Mouse (Mus musculus) MN1 (cell line): Measurements from ENCODE around the gene Pax7.

Experiments
- DNase-seq: peaks from one replicate; pipeline ENCODE4 v3.0.0-alpha.2; 2016; ENCODE audit warnings: low spot score

The Pax7 gene

DNA sequence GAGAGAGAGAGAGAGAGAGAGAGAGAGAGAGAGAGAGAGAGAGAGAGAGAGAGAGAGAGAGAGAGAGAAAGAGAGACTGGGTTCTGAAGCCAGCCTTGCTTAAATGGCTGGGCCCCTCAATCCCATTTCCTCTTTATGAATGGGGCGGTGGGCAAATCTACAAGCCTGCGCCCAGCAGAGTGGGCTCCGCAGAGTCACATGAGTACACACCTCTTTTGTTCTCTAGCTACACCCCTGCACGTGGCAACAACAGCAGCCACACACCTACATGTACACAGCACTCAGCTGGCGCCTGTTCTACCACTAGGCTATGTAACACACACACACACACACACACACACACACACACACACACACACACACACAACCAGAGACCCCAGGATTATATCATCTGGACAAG lies 21.9 kb downstream of the Pax7 start:
- DNase-seq = no peak

DNA sequence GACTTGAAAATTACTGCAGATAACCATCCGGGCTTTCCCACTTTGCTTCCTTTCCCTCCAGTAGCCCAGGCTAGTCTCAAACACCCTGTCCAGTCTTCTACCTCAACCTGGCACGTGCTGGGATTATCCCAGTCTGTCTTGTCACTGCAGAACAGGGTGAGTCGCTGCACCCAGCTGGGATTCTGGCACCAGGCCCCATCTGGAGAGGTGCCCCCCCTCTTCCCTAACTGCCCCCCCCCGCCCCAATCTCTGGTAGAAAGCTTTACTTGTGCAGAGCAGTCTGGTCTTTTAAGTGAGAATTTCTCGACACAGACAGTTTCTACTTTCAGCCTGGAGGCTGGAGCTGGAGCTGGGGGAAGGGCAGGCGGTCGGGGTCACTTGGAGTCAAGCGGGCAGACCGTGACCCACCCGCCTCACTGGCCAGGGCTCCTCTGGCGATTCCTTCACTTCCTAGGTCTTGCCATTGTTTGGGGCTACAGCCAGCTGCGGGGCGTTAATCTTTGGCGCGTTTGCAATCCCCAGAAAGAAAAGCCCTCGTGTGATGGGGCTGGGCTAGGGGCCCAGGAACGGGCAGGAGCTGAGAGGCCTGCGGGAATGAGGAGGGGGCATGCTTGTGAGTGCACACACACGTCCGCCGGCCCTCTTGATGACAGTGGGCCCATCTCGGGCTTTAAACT lies 22.4 kb downstream of the Pax7 start:
- no peak for DNase-seq

DNA sequence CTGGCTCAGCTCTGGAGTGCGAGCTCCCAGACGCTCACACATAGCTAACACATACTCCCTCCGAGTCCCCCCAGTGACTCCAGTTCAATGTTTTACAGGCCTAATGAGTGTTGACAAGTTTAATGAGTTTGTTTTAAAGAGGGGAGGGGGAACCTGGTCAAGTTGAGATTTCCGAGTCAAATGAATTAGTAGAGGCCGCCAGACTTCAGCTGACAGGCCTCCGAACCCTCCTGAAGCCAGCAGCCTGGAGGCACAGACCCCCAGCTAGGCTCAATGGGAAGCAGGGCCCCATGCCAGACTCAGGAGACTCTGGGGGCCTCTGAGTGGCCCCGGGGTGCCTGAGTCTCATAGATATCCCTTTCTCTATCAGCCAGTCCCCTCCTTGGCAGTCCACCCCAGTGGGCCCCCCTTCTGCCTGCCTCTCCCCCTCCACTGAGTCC lies 23.9 kb downstream of the Pax7 start:
- DNase-seq = no peak

GRCm38 (mm10) chr4:139807820-139808219 lies 25.5 kb downstream of the Pax7 start:
- DNase-seq = no peak

DNA sequence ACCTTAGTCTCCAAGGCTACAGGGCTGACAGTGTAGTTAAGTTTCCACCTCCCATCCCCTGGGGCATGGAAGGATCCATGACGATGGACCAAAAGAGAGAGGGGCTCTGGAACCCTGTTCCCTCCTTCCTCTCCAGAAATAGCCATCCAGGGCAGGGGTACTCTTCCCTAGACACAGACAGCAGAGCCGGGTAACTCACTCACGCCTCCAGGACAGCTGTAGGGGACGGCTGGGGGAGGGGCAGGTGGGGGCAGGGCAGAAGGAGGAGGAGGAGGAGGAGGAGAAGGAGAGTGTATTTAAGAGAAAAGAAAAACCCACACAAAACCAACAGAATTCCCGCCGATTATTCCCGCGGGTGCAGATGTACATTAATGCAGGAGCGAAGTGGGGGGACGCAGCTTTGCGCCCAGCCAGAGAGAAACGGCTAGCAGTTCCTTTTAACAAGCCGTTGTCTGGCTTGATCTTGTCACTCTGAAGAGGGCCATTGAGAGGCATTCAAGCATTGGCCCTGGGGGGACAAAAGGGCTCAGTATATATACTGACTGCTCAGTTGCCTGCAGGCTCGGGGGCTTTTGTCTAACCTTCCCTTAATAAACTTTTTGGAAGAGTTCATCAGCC lies 26.0 kb downstream of the Pax7 start:
- DNase-seq = no peak

DNA sequence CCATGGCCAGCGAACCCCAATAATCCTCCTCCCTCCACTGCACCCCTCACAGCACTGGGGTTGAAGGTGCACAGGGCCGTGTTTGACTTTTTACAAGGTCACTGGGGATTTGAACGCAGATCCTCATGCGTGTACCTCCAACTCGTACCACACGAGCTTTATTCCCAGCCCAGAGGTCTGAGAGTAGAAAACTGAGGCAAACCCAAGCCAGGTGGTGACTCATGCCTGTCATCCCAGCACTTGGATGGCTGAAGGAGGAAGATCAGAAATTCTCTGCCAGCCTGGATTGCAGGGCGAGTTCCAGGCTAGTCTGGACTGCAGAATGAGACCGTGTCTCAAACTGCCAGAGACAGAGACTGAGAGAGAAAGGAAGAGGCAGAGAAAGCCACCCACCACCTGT lies 28.4 kb downstream of the Pax7 start:
- no peak for DNase-seq

DNA sequence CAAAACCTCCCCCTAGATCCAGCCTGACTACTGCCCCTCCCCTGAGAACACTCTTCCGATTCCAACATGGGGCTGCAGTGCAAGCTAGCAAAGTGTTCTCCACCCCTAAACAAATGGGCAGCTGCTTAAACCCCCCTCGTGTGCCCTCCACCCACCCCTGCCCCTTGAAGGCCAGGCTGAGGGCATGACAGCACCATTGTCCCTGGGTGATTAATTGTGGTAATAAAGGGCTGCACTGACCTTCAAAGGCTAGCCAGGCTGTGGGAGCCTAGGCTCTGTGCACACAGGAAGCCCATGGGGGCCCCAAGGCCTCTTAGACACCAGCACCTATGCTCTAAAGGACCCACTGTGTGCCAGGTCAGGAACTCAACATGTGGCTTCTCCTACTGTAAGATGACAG lies 29.3 kb downstream of the Pax7 start:
- DNase-seq = no peak

DNA sequence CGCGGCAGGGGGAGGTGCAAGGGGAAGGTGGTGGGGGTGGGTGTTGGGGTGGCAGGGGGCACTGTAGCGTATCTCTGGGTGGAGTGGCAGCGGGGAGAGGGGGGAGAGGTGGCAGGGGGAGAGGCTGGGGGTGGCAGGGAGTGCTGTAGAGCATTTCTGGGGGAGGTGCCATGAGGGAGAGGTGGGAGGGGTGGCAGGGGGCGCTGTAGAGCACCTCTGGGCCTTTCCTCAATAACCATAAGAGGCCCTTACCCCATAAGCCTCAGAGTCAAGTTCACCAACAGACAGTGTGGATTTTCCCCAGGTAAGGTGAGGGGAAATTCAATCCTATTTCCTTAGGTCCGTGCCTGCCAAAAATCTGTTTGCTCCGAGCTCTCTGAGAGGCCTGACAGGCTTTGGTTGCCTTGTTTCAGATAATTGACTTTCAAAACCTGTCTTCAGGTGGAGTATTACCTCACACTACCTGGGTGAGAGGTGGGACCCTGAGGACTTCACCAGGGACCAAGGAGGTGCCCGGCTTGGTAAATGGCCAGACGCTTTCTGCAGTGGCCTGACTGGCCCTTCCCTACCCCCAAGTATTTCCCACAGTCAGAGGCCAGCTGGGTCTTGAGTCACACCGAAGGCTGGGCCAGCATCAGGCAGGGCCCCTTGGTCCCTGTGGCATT lies 33.8 kb downstream of the Pax7 start:
- DNase-seq = no peak

DNA sequence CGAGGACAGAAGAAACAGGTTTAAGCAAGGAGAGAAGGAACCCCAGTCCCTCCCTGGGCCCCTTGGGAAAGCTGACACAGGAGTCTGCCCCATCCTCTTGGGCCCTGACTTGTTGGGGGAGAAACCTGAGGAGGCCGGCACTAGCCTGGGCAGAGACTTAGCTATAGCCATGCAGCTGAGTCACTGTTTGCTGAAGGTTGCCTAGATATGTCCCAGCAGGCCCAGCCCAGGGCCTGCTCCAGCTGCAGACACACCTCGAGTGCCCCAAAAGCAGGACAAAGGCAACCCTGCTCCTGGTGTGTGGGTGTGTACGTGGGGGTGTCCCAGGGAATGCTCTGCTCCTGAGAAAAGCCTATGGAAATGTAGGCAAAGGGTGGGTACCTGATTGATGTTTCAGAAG lies 36.0 kb downstream of the Pax7 start:
- DNase-seq = no peak

- DNase-seq = no peak
These were observed 37.2 kb downstream of the Pax7 start for GRCm38 (mm10) chr4:139796115-139796514.

- no peak for DNase-seq
These were observed 42.2 kb downstream of the Pax7 start for GRCm38 (mm10) chr4:139791168-139791567.

GRCm38 (mm10) chr4:139789772-139790171 lies 43.6 kb downstream of the Pax7 start:
- DNase-seq = no peak

GRCm38 (mm10) chr4:139782926-139783467 lies 50.3 kb downstream of the Pax7 start:
- no peak for DNase-seq

DNA sequence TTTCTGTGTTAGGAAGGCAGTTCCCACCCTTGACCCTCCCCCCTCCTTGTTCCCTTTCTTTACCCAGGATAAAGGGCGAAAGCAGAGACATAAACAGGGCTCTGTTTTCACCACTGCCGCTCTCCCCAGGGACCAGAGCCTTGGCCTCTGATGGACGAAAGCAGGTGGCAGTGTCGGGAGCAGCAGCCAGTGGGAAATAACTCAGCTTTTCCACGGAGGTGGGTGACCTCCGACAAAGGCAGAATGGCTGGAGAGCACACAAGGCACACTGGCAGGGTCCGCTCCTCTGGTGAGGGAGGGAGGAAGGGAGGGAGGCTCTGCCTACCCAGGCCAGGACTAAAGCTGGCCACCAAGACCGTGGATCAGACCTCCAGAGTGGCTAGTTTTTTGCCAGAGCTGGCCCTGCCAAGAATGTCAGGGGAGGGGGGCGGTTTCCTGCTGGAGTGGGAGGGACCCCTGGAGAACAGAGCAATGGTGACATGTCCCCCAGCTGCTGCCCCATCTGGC lies 62.1 kb downstream of the Pax7 start:
- DNase-seq = no peak

DNA sequence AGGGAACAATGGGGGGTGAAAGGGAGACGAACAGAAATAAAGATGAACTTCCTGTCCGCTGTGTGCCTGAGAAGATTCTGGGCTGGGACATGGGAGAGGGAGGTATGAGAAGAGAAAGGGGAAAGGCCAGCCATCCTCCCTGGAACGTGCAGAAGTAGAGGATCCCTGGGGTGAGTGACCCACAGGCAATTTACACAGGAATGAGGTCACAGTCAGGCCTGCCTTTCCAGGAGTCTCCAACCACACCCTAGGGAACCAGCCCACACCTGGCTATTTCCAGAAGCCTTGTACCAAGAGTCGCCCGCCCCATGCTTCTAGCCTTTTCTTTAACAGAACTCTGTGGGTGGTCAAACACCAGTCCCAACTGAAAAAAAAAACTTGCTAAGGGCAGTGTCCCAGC lies 65.5 kb downstream of the Pax7 start:
- no peak for DNase-seq

- DNase-seq = no peak
These were observed 66.1 kb downstream of the Pax7 start for GRCm38 (mm10) chr4:139767115-139767718.

DNA sequence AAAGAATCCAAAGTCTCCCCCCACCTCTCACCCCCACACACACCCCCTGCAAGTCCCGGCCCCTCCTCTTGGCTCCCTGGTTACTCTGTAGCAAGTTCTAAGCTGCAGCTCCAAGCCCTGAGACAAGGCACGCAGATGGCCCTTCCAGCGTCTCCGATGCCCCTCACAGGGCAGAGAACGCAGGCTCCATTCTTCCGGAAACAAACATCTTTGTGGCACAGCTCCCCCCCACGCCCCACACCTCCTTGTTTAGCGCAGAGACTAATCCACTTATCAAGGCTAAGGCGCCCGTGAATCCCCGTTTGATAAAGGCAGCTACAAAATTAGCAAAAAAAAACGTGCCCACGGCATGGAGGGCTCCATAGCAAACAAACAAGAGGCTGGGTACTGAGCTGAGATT lies 71.4 kb downstream of the Pax7 start:
- no peak for DNase-seq

DNA sequence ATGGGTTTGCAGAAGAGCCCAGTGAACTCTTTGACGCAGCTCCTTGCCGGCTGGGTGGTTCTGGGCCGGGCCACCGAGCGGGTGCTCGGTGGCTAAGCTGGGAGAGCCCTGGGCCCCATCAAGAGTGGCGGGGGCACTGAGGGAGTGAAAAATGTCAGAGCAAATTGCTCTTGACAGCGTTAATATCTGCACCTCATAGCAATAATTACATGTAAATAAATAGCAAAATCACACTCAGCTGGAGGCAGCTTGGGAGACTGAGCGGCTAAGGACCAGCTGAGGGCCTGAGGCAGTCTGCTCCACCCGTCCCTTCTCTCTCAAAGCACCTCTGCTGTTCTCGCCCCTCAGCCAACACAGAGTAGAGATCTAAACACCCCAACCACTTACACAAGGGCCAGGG lies 72.6 kb downstream of the Pax7 start:
- no peak for DNase-seq

GRCm38 (mm10) chr4:139758512-139759340 lies 74.6 kb downstream of the Pax7 start:
- DNase-seq = peak; percentile 24

DNA sequence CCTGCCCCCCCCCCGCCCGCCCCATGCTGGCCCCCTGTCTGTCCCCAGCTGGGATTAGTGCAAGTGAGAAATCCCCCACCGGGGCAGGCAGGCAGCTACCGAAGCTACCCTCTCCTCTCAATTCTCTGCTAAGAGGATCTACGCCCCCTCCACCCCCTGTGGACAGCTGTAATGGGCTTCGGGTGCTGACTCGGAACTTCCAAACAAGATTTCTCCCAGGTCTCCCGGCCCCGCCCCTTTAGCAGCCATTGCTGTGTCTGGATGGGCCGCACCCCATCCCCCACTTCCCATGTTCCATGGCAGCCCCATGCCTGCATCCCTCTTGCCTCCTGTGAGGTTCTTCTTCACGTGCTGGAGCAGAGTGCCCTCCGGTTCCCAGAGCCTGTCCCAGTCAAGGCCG lies 76.4 kb downstream of the Pax7 start:
- no peak for DNase-seq

DNA sequence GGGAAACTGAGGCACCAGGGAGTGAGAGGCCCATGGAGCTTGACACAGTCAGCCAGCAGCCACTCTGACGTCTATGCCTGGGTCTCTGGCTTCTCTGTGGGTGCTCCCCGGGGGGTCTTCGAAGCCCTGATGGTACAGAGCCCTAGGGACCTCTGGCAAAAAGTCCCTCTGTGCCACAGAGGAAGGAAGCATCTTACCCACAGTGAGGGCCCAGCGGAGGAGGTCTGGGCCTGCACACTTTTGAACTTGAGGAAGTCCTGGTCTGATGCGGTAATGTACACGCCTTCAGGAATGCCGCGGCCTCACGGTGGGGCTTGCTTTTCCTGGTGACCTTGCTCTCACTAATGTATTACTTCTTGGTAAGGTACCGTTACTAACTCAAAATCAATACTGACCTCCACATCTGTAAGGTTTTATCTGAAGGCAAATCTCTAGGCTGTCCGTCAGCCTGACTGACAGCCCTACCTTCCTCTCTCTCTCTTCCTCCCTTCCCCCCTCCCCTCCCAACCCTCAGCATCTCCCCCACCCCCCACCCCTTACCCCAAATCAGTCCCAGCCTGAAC lies 79.1 kb downstream of the Pax7 start:
- no peak for DNase-seq
